Comparison of ENCODE assay signal across 10 mouse cellular contexts in the genomic region with DNA sequence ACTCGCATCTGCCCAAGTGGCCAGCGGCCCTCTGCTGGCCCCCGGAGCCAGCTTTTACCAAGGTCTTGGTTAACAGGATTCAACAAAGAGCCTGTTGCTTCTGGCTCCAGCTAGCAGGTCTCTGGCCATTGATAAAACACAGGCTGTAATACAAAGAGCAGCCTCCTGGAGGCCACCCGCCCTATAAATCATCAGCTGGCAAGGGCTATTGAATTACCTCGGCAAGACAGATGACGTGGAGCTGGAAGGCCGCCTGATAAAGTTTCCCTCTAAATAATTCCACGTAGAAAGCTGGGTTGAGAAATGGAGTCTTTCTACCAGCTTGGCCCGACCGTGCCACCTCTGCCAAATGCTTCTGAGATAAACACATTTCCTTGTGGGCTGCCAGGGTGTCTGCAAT.
A peak's percentile ranks its signal among the peaks of the same experiment; 100 is the strongest.
DNase-seq lines count a peak whose midpoint lies in the region; ATAC-seq lines count a peak whose summit lies in the region.
"Had no signal": no experiment of that assay in that cellular context is flagged by ENCODE, and none has a peak within 500 bp of the region (broad histone marks: within the 10 kb centered on the region; RNA-seq: fewer than 3 reads in every experiment).

No protein-coding gene starts in this region.

- H3K4me3 ChIP-seq in midbrain, embryonic 11.5 days (ENCODE audit: low read depth, low read length) = no peak overlapping the region
- no peak overlapping the region for H3K4me3 ChIP-seq in midbrain, embryonic 16.5 days (ENCODE audit: low read depth, low read length)
- no peak overlapping the region for H3K4me3 ChIP-seq in embryonic facial prominence, embryonic 10.5 days
- H3K4me3 ChIP-seq: limb, embryonic 15.5 days; midbrain, embryonic 12.5 days had no signal

- no peaks in the 10 kb centered on the region for H3K27me3 ChIP-seq in midbrain, embryonic 11.5 days (ENCODE audit: control insufficient read depth, insufficient read depth, low read length)
- no peaks in the 10 kb centered on the region for H3K27me3 ChIP-seq in midbrain, embryonic 16.5 days (ENCODE audit: control insufficient read depth, insufficient read depth, low read depth, low read length)
- no peaks in the 10 kb centered on the region for H3K27me3 ChIP-seq in embryonic facial prominence, embryonic 10.5 days (replicated peaks; ENCODE audit: low read depth, poor library complexity, severe bottlenecking)
- H3K27me3 ChIP-seq: limb, embryonic 15.5 days; midbrain, embryonic 12.5 days had no signal

- WGBS in midbrain, embryonic 11.5 days = 71% methylated on average over 10 of the region's 10 CpGs
- 63% methylated on average over 10 of the region's 10 CpGs for WGBS in midbrain, embryonic 16.5 days
- 65% methylated on average over 10 of the region's 10 CpGs for WGBS in embryonic facial prominence, embryonic 10.5 days

- no peaks in the 10 kb centered on the region for H3K36me3 ChIP-seq in midbrain, embryonic 11.5 days (ENCODE audit: control insufficient read depth, insufficient read depth, low read length)
- H3K36me3 ChIP-seq in midbrain, embryonic 16.5 days (ENCODE audit: control insufficient read depth, insufficient read depth, low read length) = no peaks in the 10 kb centered on the region
- H3K36me3 ChIP-seq in embryonic facial prominence, embryonic 10.5 days (replicated peaks) = no peaks in the 10 kb centered on the region
- H3K36me3 ChIP-seq: limb, embryonic 15.5 days; midbrain, embryonic 12.5 days had no signal

- peak; percentile 37 to 58 for DNase-seq in cerebellum, postnatal 14 days
- no peak for DNase-seq in cerebellum, adult 11-12 months
- peak; percentile 67 for DNase-seq in midbrain, embryonic 11.5 days (ENCODE audit: low spot score, missing footprints)
- DNase-seq in embryonic facial prominence, embryonic 10.5 days (ENCODE audit: low spot score) = peak; percentile 15
- peak; percentile 41 for DNase-seq in retina, postnatal 1 day
- no peak for DNase-seq in testis, postnatal 14 days (ENCODE audit: low spot score)

- no peak overlapping the region for H3K9ac ChIP-seq in midbrain, embryonic 11.5 days (ENCODE audit: low read length)
- H3K9ac ChIP-seq in midbrain, embryonic 16.5 days (ENCODE audit: low read depth, low read length) = no peak overlapping the region
- H3K9ac ChIP-seq: limb, embryonic 15.5 days; midbrain, embryonic 12.5 days had no signal

- no peaks in the 10 kb centered on the region for H3K9me3 ChIP-seq in midbrain, embryonic 11.5 days (ENCODE audit: control insufficient read depth, low read length)
- H3K9me3 ChIP-seq in midbrain, embryonic 16.5 days (replicated peaks; ENCODE audit: control insufficient read depth, low read length, poor library complexity, severe bottlenecking) = no peaks in the 10 kb centered on the region
- H3K9me3 ChIP-seq in embryonic facial prominence, embryonic 10.5 days = no peaks in the 10 kb centered on the region
- H3K9me3 ChIP-seq: limb, embryonic 15.5 days; midbrain, embryonic 12.5 days had no signal

- no peak overlapping the region for H3K4me2 ChIP-seq in midbrain, embryonic 11.5 days
- H3K4me2 ChIP-seq in midbrain, embryonic 16.5 days (ENCODE audit: low read length) = no peak overlapping the region
- H3K4me2 ChIP-seq: limb, embryonic 15.5 days; midbrain, embryonic 12.5 days had no signal

- no peak for ATAC-seq in midbrain, embryonic 11.5 days (ENCODE audit: low FRiP score)
- ATAC-seq in midbrain, embryonic 16.5 days = no peak
- ATAC-seq in megakaryocyte, adult 5-6 weeks (ENCODE audit: poor library complexity, severe bottlenecking) = no peak

- H3K27ac ChIP-seq in midbrain, embryonic 11.5 days (ENCODE audit: low read depth, low read length) = no peak overlapping the region
- no peak overlapping the region for H3K27ac ChIP-seq in midbrain, embryonic 16.5 days (ENCODE audit: low read length)
- H3K27ac ChIP-seq in embryonic facial prominence, embryonic 10.5 days (replicated peaks) = no peak overlapping the region
- H3K27ac ChIP-seq: limb, embryonic 15.5 days; midbrain, embryonic 12.5 days had no signal

- H3K4me1 ChIP-seq in midbrain, embryonic 11.5 days (ENCODE audit: control insufficient read depth, insufficient read depth, low read length) = no peaks in the 10 kb centered on the region
- H3K4me1 ChIP-seq in midbrain, embryonic 16.5 days (ENCODE audit: control insufficient read depth, insufficient read depth, low read length) = no peaks in the 10 kb centered on the region
- H3K4me1 ChIP-seq in embryonic facial prominence, embryonic 10.5 days = 0 out of 2 replicates have a peak, but pooled peaks cover 5% of the 10 kb centered on the region
- H3K4me1 ChIP-seq: limb, embryonic 15.5 days; midbrain, embryonic 12.5 days had no signal

Comparison
In these comparisons a context has a peak if more than half of its experiments do, and no peak if none do; other contexts are left out.
1. DNase-seq: peak in cerebellum, postnatal 14 days (2 of 2), midbrain, embryonic 11.5 days (single experiment), embryonic facial prominence, embryonic 10.5 days (single experiment) and retina, postnatal 1 day (single experiment); none in cerebellum, adult 11-12 months (single experiment) and testis, postnatal 14 days (single experiment).